Mouse (Mus musculus) layer of hippocampus, adult 18-20 months (tissue): ENCODE data around the gene Faim. TPM values are rescaled to one million over a fixed set of nuclear protein-coding genes. Genes with fewer than 3 reads are reported as not detected.

Experiments used
- DNase-seq, 2 experiments: peaks; one replicate each; pipeline ENCODE4 v3.0.0; 2022; ENCODE audit warnings: low spot score in 2 of 2
- total RNA-seq, 2 experiments: library from RNA; stranded (reverse); gene quantifications; 2 replicates each; pipeline ENCODE4 v1.2.3; 2021

Gene Faim
- total RNA-seq, 2 experiments from 2014 or later: 56.0 to 56.9 TPM

DNA sequence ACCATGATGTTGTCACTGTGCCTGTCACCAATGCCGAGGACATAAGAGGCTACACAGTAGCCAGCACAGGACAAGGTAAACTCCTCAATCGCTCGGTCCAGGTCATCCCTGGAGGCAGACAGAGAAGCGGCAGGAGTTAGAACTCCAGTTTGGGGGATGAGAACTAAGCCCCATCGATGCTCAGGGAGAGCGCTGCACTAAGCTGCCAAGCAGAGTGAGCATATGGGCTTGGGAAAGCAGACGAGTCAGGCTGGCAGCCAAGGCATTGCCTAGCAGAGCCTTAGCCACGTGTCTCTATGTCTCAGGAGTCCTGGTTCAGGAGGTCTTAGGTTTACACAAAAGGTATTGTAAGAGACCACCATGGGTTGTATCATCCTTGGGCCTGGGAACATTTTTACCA lies 58.6 kb downstream of the Faim start:
- DNase-seq: peak; percentile 53 to 82

DNA sequence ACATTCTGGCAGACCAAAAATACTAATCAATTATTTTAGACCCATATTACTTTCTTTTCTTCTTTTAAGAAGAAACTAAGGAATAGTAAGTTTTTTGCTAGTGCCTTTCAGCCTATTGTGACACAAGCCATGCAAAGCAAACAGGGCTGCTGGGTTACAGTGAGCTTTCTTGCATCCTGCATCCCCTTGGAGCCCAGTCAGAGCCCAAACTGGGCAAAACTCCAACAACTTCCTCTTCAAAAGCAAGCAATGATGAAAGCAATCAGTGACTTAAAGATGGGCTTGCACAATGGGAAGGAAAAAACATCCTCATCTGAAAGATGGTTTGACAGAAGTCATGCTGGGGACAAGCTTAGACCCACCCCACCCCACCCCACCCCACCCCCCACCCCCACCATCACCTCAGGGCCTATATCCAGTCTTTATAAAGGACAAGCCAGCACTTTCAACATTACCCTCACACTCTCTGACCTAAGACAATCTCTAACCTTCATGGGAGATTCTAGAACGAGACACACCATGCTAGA lies 62.6 kb downstream of the Faim start:
- no peak for DNase-seq

DNA sequence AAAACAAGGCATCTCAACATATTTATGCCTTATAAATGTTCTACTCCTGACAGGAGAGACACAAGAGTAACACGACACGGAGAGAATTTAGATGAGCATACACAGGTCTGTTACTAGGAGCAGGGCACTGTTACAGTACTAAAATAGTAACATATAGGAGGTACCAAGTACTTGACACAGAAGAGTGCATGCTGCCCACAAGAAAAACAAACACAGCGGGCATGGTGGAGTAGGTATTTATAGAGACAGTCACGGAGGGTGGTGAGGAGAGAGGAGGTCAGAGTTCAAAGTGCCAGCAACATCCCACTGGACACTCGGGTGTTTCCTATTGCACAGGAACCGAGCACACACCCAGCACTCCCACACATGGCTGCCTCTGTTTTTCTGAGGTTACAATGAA lies 63.6 kb downstream of the Faim start:
- DNase-seq: no peak

Other genes starting within 250 kb of the Faim start
- not detected for gene Prr23a1, start 143.9 kb upstream of the Faim start, total RNA-seq
- gene Prr23a2, start 129.9 kb upstream of the Faim start, total RNA-seq: not detected
- gene Prr23a3, start 121.6 kb upstream of the Faim start, total RNA-seq: not detected
- not detected for gene 7420426K07Rik, start 83.3 kb upstream of the Faim start, total RNA-seq
- gene Foxl2, start 31.1 kb upstream of the Faim start, total RNA-seq: 1 to 10 TPM in 1 of 2 experiments, under 1 TPM in 1; 0.89 to 1.1 TPM
- gene Gm1123, start 49.3 kb downstream of the Faim start, total RNA-seq: not detected
- 10 to 100 TPM; 27.6 to 28.0 TPM for gene Pik3cb, start 154.2 kb downstream of the Faim start, total RNA-seq